23 mouse cellular contexts compared by ENCODE assay signal in the genomic region with DNA sequence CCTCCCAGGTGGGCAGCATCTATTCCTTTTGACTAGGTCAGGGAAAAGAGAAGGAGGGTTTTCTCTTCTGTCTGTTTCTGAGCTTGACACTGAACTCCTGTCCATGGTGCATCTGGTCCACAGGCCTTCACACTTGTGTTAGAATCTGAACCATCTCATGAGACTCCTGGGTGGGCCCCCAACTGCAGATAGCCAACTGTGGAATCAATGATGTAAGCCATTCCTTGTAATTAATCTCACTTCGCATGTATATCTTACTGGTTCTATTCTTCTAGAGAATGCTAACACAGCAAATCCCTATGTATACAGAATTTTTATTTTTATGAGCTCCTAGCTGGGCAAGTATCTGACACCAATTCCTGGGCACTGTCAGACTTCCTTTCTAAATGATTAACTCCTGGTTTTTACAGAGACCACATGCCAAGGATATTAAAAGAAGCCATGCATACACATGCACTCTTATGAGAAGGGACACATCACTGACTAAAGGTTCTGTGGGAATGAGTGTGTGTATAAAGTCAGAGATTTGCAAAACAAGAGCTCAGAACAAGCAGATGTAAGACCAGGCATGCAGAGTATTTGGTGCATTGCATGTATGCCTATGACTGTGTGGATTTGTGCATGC. TPM values are rescaled to one million over a fixed set of nuclear protein-coding genes. Genes with fewer than 3 reads are reported as not detected.
DNase-seq lines count a peak whose midpoint lies in the region; ATAC-seq and TF ChIP-seq lines count a peak whose summit lies in the region.
"Had no signal": no experiment of that assay in that cellular context is flagged by ENCODE, and none has a peak within 500 bp of the region (broad histone marks: within the 10 kb centered on the region; RNA-seq: fewer than 3 reads in every experiment).

No protein-coding gene starts in this region.

- no peaks in the 10 kb centered on the region for H3K27me3 ChIP-seq in lung, embryonic 14.5 days (ENCODE audit: insufficient read depth, low read length)
- no peaks in the 10 kb centered on the region for H3K27me3 ChIP-seq in intestine, embryonic 16.5 days (replicated peaks; ENCODE audit: control insufficient read depth, insufficient read depth, low read length)
- no peaks in the 10 kb centered on the region for H3K27me3 ChIP-seq in stomach, embryonic 14.5 days (ENCODE audit: control insufficient read depth, insufficient read depth, low read length)
- H3K27me3 ChIP-seq: CH12.LX; embryonic facial prominence, embryonic 15.5 days; forebrain, embryonic 15.5 days had no signal

- intact Hi-C loops in left cerebral cortex, postnatal 25 days (cut with DNase I), result no loop called here

- DNase-seq in lung, embryonic 14.5 days, result peak; percentile 30
- no peak for DNase-seq in lung, postnatal 4 days
- DNase-seq in left cerebral cortex, postnatal 25 days (ENCODE audit: low spot score in 2 of 2), result no peak
- DNase-seq in lung, postnatal 36 days, result no peak
- no peak for DNase-seq in thymus, postnatal 10 days (ENCODE audit: low spot score in 2 of 2)
- DNase-seq: adrenal gland, adult 8-10 months; adrenal gland, postnatal 36 days; cerebellum, adult 2 months; embryo, embryonic 11 days; gastrocnemius, postnatal 36 days; heart, adult 18-20 months; heart, postnatal 14 days had no signal

- H3K4me3 ChIP-seq in lung, embryonic 14.5 days (ENCODE audit: low read depth, low read length), result no peak overlapping the region
- no peak overlapping the region for H3K4me3 ChIP-seq in intestine, embryonic 16.5 days (ENCODE audit: low read length)
- no peak overlapping the region for H3K4me3 ChIP-seq in stomach, embryonic 14.5 days (ENCODE audit: low read depth, low read length)
- H3K4me3 ChIP-seq: embryonic facial prominence, embryonic 15.5 days; erythroblast, embryonic 14.5 days; forebrain, embryonic 10.5 days; forebrain, embryonic 15.5 days; heart, embryonic 15.5 days had no signal

- WGBS in lung, embryonic 14.5 days, result 60% methylated on average over 1 of the region's 1 CpGs
- 31% methylated on average over 1 of the region's 1 CpGs for WGBS in intestine, embryonic 16.5 days
- WGBS in stomach, embryonic 14.5 days, result 27% methylated on average over 1 of the region's 1 CpGs

- no peaks in the 10 kb centered on the region for H3K9me3 ChIP-seq in lung, embryonic 14.5 days (ENCODE audit: low read depth, low read length)
- no peaks in the 10 kb centered on the region for H3K9me3 ChIP-seq in intestine, embryonic 16.5 days (ENCODE audit: control insufficient read depth, low read length)
- H3K9me3 ChIP-seq in stomach, embryonic 14.5 days (ENCODE audit: control insufficient read depth, low read depth, low read length), result no peaks in the 10 kb centered on the region
- H3K9me3 ChIP-seq: embryonic facial prominence, embryonic 15.5 days; forebrain, embryonic 10.5 days; forebrain, embryonic 15.5 days; heart, embryonic 15.5 days had no signal

- TF ChIP-seq CTCF in lung, embryonic 14.5 days (IDR thresholded peaks at IDR 0.05; ENCODE audit: low read depth), result no peak

- ATAC-seq in lung, embryonic 14.5 days (ENCODE audit: insufficient read depth), result peak; percentile 27; the same call in 1 of the 2 replicates
- ATAC-seq in intestine, embryonic 16.5 days, result peak; percentile 69
- ATAC-seq in stomach, embryonic 14.5 days (ENCODE audit: insufficient number of reproducible peaks, insufficient read depth, low FRiP score, low read depth), result peak; percentile 82
- ATAC-seq: forebrain, embryonic 15.5 days had no signal

- peaks cover 8% of the 10 kb centered on the region; the same call in 1 of the 2 replicates for H3K4me1 ChIP-seq in lung, embryonic 14.5 days (ENCODE audit: insufficient read depth)
- H3K4me1 ChIP-seq in intestine, embryonic 16.5 days (ENCODE audit: control insufficient read depth, insufficient read depth, low read length), result peaks cover 15% of the 10 kb centered on the region
- peaks cover 19% of the 10 kb centered on the region for H3K4me1 ChIP-seq in stomach, embryonic 14.5 days (ENCODE audit: control insufficient read depth, insufficient read depth, low read length)
- H3K4me1 ChIP-seq: forebrain, embryonic 10.5 days; forebrain, embryonic 15.5 days; heart, embryonic 15.5 days had no signal

- no peak overlapping the region for H3K4me2 ChIP-seq in lung, embryonic 14.5 days
- H3K4me2 ChIP-seq in intestine, embryonic 16.5 days (ENCODE audit: low read depth, low read length), result no peak overlapping the region
- no peak overlapping the region for H3K4me2 ChIP-seq in stomach, embryonic 14.5 days (replicated peaks; ENCODE audit: low read depth, low read length)
- H3K4me2 ChIP-seq: embryonic facial prominence, embryonic 15.5 days; forebrain, embryonic 15.5 days; heart, embryonic 11.5 days; heart, embryonic 15.5 days; hindbrain, embryonic 14.5 days had no signal

- no peak overlapping the region for H3K27ac ChIP-seq in lung, embryonic 14.5 days (ENCODE audit: low read depth)
- peak overlapping the region; percentile 69 for H3K27ac ChIP-seq in intestine, embryonic 16.5 days (ENCODE audit: low read length)
- peak overlapping the region; percentile 80 for H3K27ac ChIP-seq in stomach, embryonic 14.5 days (ENCODE audit: low read length)
- H3K27ac ChIP-seq: embryonic facial prominence, embryonic 15.5 days; forebrain, embryonic 10.5 days; forebrain, embryonic 15.5 days; heart, embryonic 15.5 days; hindbrain, embryonic 14.5 days had no signal

- H3K9ac ChIP-seq in lung, embryonic 14.5 days, result no peak overlapping the region
- peak overlapping the region; percentile 14; the same call in 1 of the 2 replicates for H3K9ac ChIP-seq in intestine, embryonic 16.5 days (ENCODE audit: low read depth, low read length)
- H3K9ac ChIP-seq in stomach, embryonic 14.5 days (replicated peaks; ENCODE audit: low read depth, low read length), result no peak overlapping the region
- H3K9ac ChIP-seq: embryonic facial prominence, embryonic 15.5 days; forebrain, embryonic 15.5 days; heart, embryonic 15.5 days; hindbrain, embryonic 14.5 days had no signal

- no peaks in the 10 kb centered on the region for H3K36me3 ChIP-seq in lung, embryonic 14.5 days (ENCODE audit: insufficient read depth)
- H3K36me3 ChIP-seq in intestine, embryonic 16.5 days (ENCODE audit: control insufficient read depth, insufficient read depth, low read length), result no peaks in the 10 kb centered on the region
- H3K36me3 ChIP-seq in stomach, embryonic 14.5 days (ENCODE audit: control insufficient read depth, insufficient read depth, low read length), result no peaks in the 10 kb centered on the region; the same call in 1 of the 2 replicates
- H3K36me3 ChIP-seq: embryonic facial prominence, embryonic 15.5 days; forebrain, embryonic 10.5 days; forebrain, embryonic 15.5 days; heart, embryonic 15.5 days had no signal

RNA-seq across cellular contexts. Expression of gene Rerg, which starts 53.3 kb away (rescaled TPM):
- 21.3 and 22.0 TPM in 2 replicates for polyA plus RNA-seq in lung, embryonic 14.5 days (2014; fragmentation: Nextera tagmentation; extraction: Ambion mirVana)
- polyA plus RNA-seq in intestine, embryonic 16.5 days (2015; fragmentation: Nextera tagmentation; extraction: Ambion mirVana), result 18.2 TPM in 2 replicates
- 32.6 and 36.5 TPM in 2 replicates for polyA plus RNA-seq in stomach, embryonic 14.5 days (2014; fragmentation: Nextera tagmentation; extraction: Ambion mirVana)
- total RNA-seq in left cerebral cortex, postnatal 25 days (2021), result 10 to 100 TPM in 1 of 2 experiments, 1 to 10 TPM in 1; 7.9 to 12.2 TPM
- total RNA-seq: CH12.LX; hematopoietic stem cell, adult 5-6 weeks had no signal
- polyA plus RNA-seq: erythroblast, embryonic 14.5 days had no signal

Comparison
In these comparisons a context has a peak if more than half of its experiments do, and no peak if none do; other contexts are left out.
1. ATAC-seq: peak in every context shown above with its lines; median percentile 82 in stomach, embryonic 14.5 days; 69 in intestine, embryonic 16.5 days; 27 in lung, embryonic 14.5 days.